Mouse (Mus musculus): ENCODE measurements around the gene Fggy.

GRCm38 (mm10) chr4:95723615-95724014 is 166.3 kb downstream of the Fggy start:
- TF ChIP-seq POLR2A (IDR thresholded peaks at IDR 0.05; ENCODE audit: low read depth, low read length) (no peak), CTCF (conservative IDR thresholded peaks at IDR 0.05; ENCODE audit: insufficient read depth, insufficient read length, low read depth, low read length) (peak; percentile 40)

All from kidney, adult 2 months (tissue).